Comparison of ENCODE assay signal across 8 mouse cellular contexts in genomic region chr3:89147101-89147978, GRCm38 (mm10). TPM values are rescaled to one million over a fixed set of nuclear protein-coding genes. Genes with fewer than 3 reads are reported as not detected.
A peak's percentile ranks its signal among the peaks of the same experiment; 100 is the strongest.
DNase-seq lines count a peak whose midpoint lies in the region; ATAC-seq lines count a peak whose summit lies in the region.

No protein-coding gene starts in this region.

- H3K4me3 ChIP-seq in heart, embryonic 12.5 days: peak overlapping the region; percentile 27
- peak overlapping the region; percentile 38 for H3K4me3 ChIP-seq in embryonic facial prominence, embryonic 15.5 days (replicated peaks)

- intact Hi-C loops in heart, postnatal 25 days (cut with DNase I): no loop called here

- no peak for DNase-seq in heart, postnatal 25 days (ENCODE audit: low spot score)
- peak; percentile 74 for DNase-seq in kidney, postnatal 14 days
- DNase-seq in layer of hippocampus, postnatal 36 days: no peak
- DNase-seq in thymus, postnatal 14 days: no peak
- no peak for DNase-seq in layer of hippocampus, adult 11-12 months (ENCODE audit: low spot score)

- H3K9me3 ChIP-seq in heart, embryonic 12.5 days (replicated peaks): no peaks in the 10 kb centered on the region
- no peaks in the 10 kb centered on the region for H3K9me3 ChIP-seq in embryonic facial prominence, embryonic 15.5 days (replicated peaks)

- peak; percentile 87 for ATAC-seq in heart, embryonic 12.5 days (ENCODE audit: insufficient number of reproducible peaks, low FRiP score)
- ATAC-seq in embryonic facial prominence, embryonic 15.5 days (ENCODE audit: insufficient number of reproducible peaks, low FRiP score, low TSS enrichment, low read depth): no peak
- peak; percentile 49 for ATAC-seq in megakaryocyte progenitor cell, adult 5-6 weeks (replicated peaks; ENCODE audit: poor library complexity)

- WGBS in heart, embryonic 12.5 days: 18% methylated on average over 26 of the region's 26 CpGs
- 22% methylated on average over 26 of the region's 26 CpGs for WGBS in embryonic facial prominence, embryonic 15.5 days

- H3K27me3 ChIP-seq in heart, embryonic 12.5 days (replicated peaks): peaks cover 90% of the 10 kb centered on the region
- peaks cover 37% of the 10 kb centered on the region for H3K27me3 ChIP-seq in embryonic facial prominence, embryonic 15.5 days

- H3K36me3 ChIP-seq in heart, embryonic 12.5 days: no peaks in the 10 kb centered on the region
- no peaks in the 10 kb centered on the region for H3K36me3 ChIP-seq in embryonic facial prominence, embryonic 15.5 days

- peaks cover 9% of the 10 kb centered on the region for H3K4me1 ChIP-seq in heart, embryonic 12.5 days (replicated peaks)
- peaks cover 9% of the 10 kb centered on the region; the same call in 1 of the 2 replicates for H3K4me1 ChIP-seq in embryonic facial prominence, embryonic 15.5 days

- no peak overlapping the region for H3K27ac ChIP-seq in heart, embryonic 12.5 days (ENCODE audit: poor library complexity, severe bottlenecking)
- no peak overlapping the region for H3K27ac ChIP-seq in embryonic facial prominence, embryonic 15.5 days (replicated peaks)

- peak overlapping the region; percentile 45 for H3K9ac ChIP-seq in heart, embryonic 12.5 days
- H3K9ac ChIP-seq in embryonic facial prominence, embryonic 15.5 days: no peak overlapping the region

- peak overlapping the region; percentile 64 for H3K4me2 ChIP-seq in heart, embryonic 12.5 days
- H3K4me2 ChIP-seq in embryonic facial prominence, embryonic 15.5 days (replicated peaks): peak overlapping the region; percentile 66

RNA-seq across cellular contexts. Expression of gene Pklr, which starts 11.4 kb away (rescaled TPM):
- polyA plus RNA-seq in heart, embryonic 12.5 days (2016; fragmentation: Nextera tagmentation; extraction: Ambion mirVana): 1.7 and 2.8 TPM in 2 replicates
- not detected for total RNA-seq in heart, postnatal 25 days (2021)
- polyA plus RNA-seq in embryonic facial prominence, embryonic 15.5 days (2015; fragmentation: Nextera tagmentation; extraction: Ambion mirVana): 0.15 TPM in 1 of 2 replicates, not detected in the other
- 8.0 and 12.1 TPM in 2 replicates for total RNA-seq in megakaryocyte progenitor cell, adult 5-6 weeks (2015)
- 9.6 and 16.7 TPM in 2 replicates for total RNA-seq in megakaryocyte progenitor cell, adult 5-6 weeks (2017)
- total RNA-seq in layer of hippocampus, postnatal 36 days (2021): not detected

RNA-seq across cellular contexts. Expression of gene Hcn3, which starts 12.7 kb away (rescaled TPM):
- 0.45 and 0.65 TPM in 2 replicates for polyA plus RNA-seq in heart, embryonic 12.5 days (2016; fragmentation: Nextera tagmentation; extraction: Ambion mirVana)
- total RNA-seq in heart, postnatal 25 days (2021): under 1 TPM; 0.16 to 0.61 TPM
- polyA plus RNA-seq in embryonic facial prominence, embryonic 15.5 days (2015; fragmentation: Nextera tagmentation; extraction: Ambion mirVana): 3.0 and 3.2 TPM in 2 replicates
- 0.24 and 0.42 TPM in 2 replicates for total RNA-seq in megakaryocyte progenitor cell, adult 5-6 weeks (2015)
- 0.27 and 0.67 TPM in 2 replicates for total RNA-seq in megakaryocyte progenitor cell, adult 5-6 weeks (2017)
- 10 to 100 TPM; 11.8 to 12.1 TPM for total RNA-seq in layer of hippocampus, postnatal 36 days (2021)

RNA-seq across cellular contexts. Expression of gene Clk2, which starts 17.3 kb away (rescaled TPM):
- polyA plus RNA-seq in heart, embryonic 12.5 days (2016; fragmentation: Nextera tagmentation; extraction: Ambion mirVana): 24.6 and 24.8 TPM in 2 replicates
- total RNA-seq in heart, postnatal 25 days (2021): 10 to 100 TPM; 18.1 to 18.7 TPM
- 29.9 and 33.6 TPM in 2 replicates for polyA plus RNA-seq in embryonic facial prominence, embryonic 15.5 days (2015; fragmentation: Nextera tagmentation; extraction: Ambion mirVana)
- total RNA-seq in megakaryocyte progenitor cell, adult 5-6 weeks (2015): 51.1 and 53.8 TPM in 2 replicates
- total RNA-seq in megakaryocyte progenitor cell, adult 5-6 weeks (2017): 69.3 and 75.9 TPM in 2 replicates
- total RNA-seq in layer of hippocampus, postnatal 36 days (2021): 10 to 100 TPM; 52.0 to 53.4 TPM

RNA-seq across cellular contexts. Expression of gene Scamp3, which starts 29.9 kb away (rescaled TPM):
- 88.8 and 92.5 TPM in 2 replicates for polyA plus RNA-seq in heart, embryonic 12.5 days (2016; fragmentation: Nextera tagmentation; extraction: Ambion mirVana)
- 10 to 100 TPM; 48.9 to 50.2 TPM for total RNA-seq in heart, postnatal 25 days (2021)
- 108 and 109 TPM in 2 replicates for polyA plus RNA-seq in embryonic facial prominence, embryonic 15.5 days (2015; fragmentation: Nextera tagmentation; extraction: Ambion mirVana)
- total RNA-seq in megakaryocyte progenitor cell, adult 5-6 weeks (2015): 92.5 and 93.9 TPM in 2 replicates
- total RNA-seq in megakaryocyte progenitor cell, adult 5-6 weeks (2017): 33.4 and 37.2 TPM in 2 replicates
- 10 to 100 TPM; 66.8 to 71.9 TPM for total RNA-seq in layer of hippocampus, postnatal 36 days (2021)

RNA-seq across cellular contexts. Expression of gene Fam189b, which starts 35.6 kb away (rescaled TPM):
- polyA plus RNA-seq in heart, embryonic 12.5 days (2016; fragmentation: Nextera tagmentation; extraction: Ambion mirVana): 15.4 and 15.6 TPM in 2 replicates
- 1 to 10 TPM; 5.2 to 5.7 TPM for total RNA-seq in heart, postnatal 25 days (2021)
- 34.9 and 37.0 TPM in 2 replicates for polyA plus RNA-seq in embryonic facial prominence, embryonic 15.5 days (2015; fragmentation: Nextera tagmentation; extraction: Ambion mirVana)
- 14.3 and 18.0 TPM in 2 replicates for total RNA-seq in megakaryocyte progenitor cell, adult 5-6 weeks (2015)
- 2.3 and 5.2 TPM in 2 replicates for total RNA-seq in megakaryocyte progenitor cell, adult 5-6 weeks (2017)
- 10 to 100 TPM; 57.8 to 71.0 TPM for total RNA-seq in layer of hippocampus, postnatal 36 days (2021)

Comparison
In these comparisons a context has a peak if more than half of its experiments do, and no peak if none do; other contexts are left out.
1. RNA of gene Pklr, which starts 11.4 kb away (total RNA-seq): 8.0 to 16.7 TPM in megakaryocyte progenitor cell, adult 5-6 weeks; not detected in layer of hippocampus, postnatal 36 days and not detected in heart, postnatal 25 days; every median in the first group is over 4 times any median in the second.
2. RNA of gene Hcn3, which starts 12.7 kb away (total RNA-seq): 11.8 to 12.1 TPM in layer of hippocampus, postnatal 36 days; 0.24 to 0.67 TPM in megakaryocyte progenitor cell, adult 5-6 weeks and 0.16 to 0.61 TPM in heart, postnatal 25 days; every median in the first group is over 4 times any median in the second.